Mouse (Mus musculus) lung, postnatal 0 days (tissue): ENCODE measurements around the gene Igll1.

Source experiments
- CTCF ChIP-seq: IDR thresholded peaks from 2 replicates; pipeline ENCODE4 v1.5.1; 2016; ENCODE audit warnings: antibody characterized with exemption, mild to moderate bottlenecking
- EP300 ChIP-seq: IDR thresholded peaks from 2 replicates; pipeline ENCODE4 v1.6.1; 2016; ENCODE audit warnings: antibody characterized with exemption, mild to moderate bottlenecking, control low read depth

DNA sequence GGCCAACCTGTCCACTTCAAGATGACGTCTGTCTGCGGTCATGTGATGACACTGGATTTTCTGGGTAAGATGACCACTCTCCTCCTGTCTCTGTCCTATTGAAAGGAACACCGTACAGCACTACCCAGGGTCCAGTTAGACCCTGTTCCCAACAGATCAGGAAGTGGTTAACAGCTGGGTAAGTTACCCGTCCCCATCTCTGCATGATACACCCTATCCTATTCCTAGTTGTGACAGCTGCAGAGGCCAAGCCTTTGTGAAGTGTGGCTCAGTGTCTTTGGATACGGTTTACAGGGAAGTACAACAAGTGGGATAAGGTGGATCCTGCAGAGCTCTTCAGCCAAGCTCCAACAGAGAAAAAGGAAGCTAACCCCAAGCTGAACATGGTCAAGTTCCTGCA, 15.2 kb upstream of the Igll1 start:
- TF ChIP-seq CTCF, result no peak
- no peak for TF ChIP-seq EP300
